Mouse (Mus musculus): ENCODE data around the gene Setdb1. TPM values are rescaled to one million over a fixed set of nuclear protein-coding genes. Genes with fewer than 3 reads are reported as not detected.
A peak's percentile ranks its signal among the peaks of the same experiment; 100 is the strongest.
"Not testable (repeated sequence)": the region's sequence is repeated elsewhere in the genome, so short reads cannot be mapped to it uniquely, and the experiment has no call there.

The Setdb1 gene
- 21.0 to 33.6 TPM (median 22.6 TPM) in 3 replicates for total RNA-seq (2017)

- peak; percentile 96 for ATAC-seq (replicated peaks; ENCODE audit: insufficient number of reproducible peaks, low FRiP score, low TSS enrichment, poor library complexity, severe bottlenecking)
These were observed at the start of gene Setdb1 for GRCm38 (mm10) chr3:95356701-95357449. Gene Setdb1, minus strand, starts transcription at chr3:95357202.

DNA sequence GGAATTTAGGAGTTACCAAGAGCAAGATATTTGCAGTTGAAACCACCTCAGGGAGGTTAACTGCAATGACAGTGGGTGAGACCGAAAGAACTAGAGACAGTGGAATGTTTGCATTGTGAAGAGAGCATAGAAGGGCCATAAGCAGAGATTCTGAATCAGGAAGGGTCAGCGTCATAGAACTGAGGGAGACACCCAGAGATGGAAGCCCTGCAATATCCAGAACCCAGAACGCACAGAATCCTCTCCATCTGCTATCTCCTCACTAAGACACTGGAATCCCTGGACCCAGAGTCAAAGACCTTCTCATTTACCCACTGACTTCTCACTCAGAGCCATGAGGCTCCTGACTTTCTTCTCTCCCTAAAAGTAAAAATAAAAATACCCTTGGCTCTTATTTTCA lies 45.7 kb upstream of the Setdb1 start, which contains the start of gene 4930558C23Rik:
Gene 4930558C23Rik, minus strand, starts transcription at position 101 of the 400 bp plus-strand sequence.
- ATAC-seq (replicated peaks; ENCODE audit: insufficient number of reproducible peaks, low FRiP score, low TSS enrichment, poor library complexity, severe bottlenecking), result no peak

DNA sequence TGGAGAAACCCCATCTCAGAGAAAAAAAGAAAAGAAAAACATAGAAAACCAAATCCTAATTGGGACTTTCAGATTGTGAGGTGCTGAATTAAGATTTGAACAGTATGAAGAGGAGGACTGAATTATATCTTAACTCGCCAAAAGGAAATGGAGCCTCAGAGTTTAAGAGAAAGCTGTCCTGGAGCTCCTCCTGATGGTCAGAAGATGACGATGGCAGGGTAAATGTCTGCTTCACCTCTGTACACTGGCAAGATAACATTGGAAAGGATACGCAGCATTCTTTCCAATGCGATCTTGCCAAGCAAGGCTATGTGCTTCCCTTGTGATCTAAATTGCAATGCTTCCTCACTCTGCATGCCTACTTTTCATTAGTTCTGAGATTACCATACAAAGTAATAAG lies 37.4 kb upstream of the Setdb1 start:
- no peak for ATAC-seq (replicated peaks; ENCODE audit: insufficient number of reproducible peaks, low FRiP score, low TSS enrichment, poor library complexity, severe bottlenecking)

GRCm38 (mm10) chr3:95385401-95386075 lies 28.5 kb upstream of the Setdb1 start:
- ATAC-seq (replicated peaks; ENCODE audit: insufficient number of reproducible peaks, low FRiP score, low TSS enrichment, poor library complexity, severe bottlenecking), result no peak

DNA sequence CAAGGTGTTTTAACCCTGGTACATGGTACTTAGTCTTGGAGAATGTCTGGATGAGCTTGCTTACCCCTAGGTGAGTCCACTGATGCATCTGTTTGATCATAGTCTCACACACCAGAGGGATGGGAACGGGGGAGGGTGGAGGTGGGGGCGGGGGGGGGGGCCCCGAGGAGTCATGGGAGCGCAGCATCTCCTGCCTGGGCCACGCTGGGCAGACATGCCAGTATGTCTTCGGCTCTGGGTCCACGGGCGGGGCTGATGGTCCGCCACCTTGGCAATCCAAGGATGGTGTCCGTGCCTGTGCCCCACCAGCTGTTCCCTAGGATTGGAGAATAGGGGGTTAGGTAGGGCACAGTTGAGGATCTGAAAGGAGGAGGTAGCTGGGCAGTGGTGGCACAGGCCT lies 16.2 kb upstream of the Setdb1 start:
- no peak for ATAC-seq (replicated peaks; ENCODE audit: insufficient number of reproducible peaks, low FRiP score, low TSS enrichment, poor library complexity, severe bottlenecking)

DNA sequence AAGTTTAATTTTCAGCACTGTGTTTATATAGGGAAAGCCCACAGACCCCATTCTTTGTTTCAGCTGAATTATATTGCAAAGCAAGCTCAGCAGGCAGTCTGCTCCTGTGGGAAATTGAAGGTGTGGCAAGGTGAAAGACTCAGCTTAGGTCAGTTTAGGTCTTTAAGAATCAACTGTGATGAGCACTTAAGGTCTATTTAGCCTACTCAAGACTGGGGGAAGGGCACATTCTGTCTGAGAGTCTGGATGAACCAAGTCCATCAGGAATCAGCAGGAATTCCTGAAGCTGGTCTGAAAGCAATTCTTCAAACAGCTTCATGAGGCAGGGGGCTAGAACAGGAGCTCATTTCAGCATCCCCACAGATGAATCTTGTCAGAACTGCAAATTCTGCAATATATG lies 13.1 kb upstream of the Setdb1 start:
- no peak for ATAC-seq (replicated peaks; ENCODE audit: insufficient number of reproducible peaks, low FRiP score, low TSS enrichment, poor library complexity, severe bottlenecking)

DNA sequence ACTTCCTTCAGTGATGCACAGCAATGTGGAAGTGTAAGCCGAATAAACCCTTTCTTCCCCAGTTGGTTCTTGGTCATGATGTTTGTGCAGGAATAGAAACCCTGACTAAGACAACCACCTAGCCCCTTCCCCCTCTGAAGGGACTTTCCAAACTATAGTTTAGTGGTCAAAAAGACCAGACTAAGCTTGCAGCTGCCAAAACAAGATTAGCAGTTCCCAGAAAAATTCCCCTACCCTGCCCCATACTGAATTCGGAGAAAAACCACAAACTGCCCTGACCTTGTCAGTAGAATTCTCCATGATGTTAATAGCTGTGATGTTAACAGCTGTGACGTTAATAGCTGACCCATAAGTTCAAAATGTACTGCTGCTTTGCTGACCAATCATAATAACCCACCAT lies 3.3 kb upstream of the Setdb1 start:
- not testable (repeated sequence) for ATAC-seq (replicated peaks; ENCODE audit: insufficient number of reproducible peaks, low FRiP score, low TSS enrichment, poor library complexity, severe bottlenecking)

- no peak for ATAC-seq (replicated peaks; ENCODE audit: insufficient number of reproducible peaks, low FRiP score, low TSS enrichment, poor library complexity, severe bottlenecking)
These were observed 744 bp upstream of the Setdb1 start for GRCm38 (mm10) chr3:95357746-95358145.

DNA sequence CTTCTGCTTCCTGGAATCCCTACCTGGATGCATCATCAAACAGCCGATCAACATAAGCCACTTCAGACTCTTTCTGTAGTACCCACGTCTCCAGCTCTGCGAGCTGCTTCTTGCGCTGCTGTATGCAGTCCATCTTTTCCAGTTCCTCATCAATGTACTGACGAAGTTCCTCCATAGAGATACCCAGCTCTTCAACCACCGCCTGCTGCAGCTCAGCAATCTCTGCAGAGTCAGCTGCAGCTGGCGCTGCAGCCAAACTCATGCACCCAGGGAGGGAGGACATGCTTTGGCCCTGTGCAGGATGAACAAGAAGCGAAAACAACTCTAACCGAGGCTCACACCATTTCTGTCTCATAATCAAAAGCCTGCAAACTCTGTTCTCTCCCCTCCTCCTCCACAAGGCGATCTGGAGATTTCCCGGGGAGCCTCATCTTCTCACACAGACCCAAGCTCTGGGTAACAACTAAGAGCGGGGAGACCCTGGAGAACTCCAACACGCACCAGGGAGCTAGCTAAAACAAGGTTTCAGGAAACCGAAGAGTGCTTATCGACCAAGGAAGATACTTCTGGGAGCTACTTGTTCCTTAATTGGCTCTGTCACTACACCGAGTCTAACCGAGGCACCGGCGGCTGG lies 974 bp downstream of the Setdb1 start:
- not testable (repeated sequence) for ATAC-seq (replicated peaks; ENCODE audit: insufficient number of reproducible peaks, low FRiP score, low TSS enrichment, poor library complexity, severe bottlenecking)

GRCm38 (mm10) chr3:95349491-95349890 lies 7.5 kb downstream of the Setdb1 start:
- ATAC-seq (replicated peaks; ENCODE audit: insufficient number of reproducible peaks, low FRiP score, low TSS enrichment, poor library complexity, severe bottlenecking), result peak; percentile 80; the same call in 1 of the 2 replicates

- ATAC-seq (replicated peaks; ENCODE audit: insufficient number of reproducible peaks, low FRiP score, low TSS enrichment, poor library complexity, severe bottlenecking), result not testable (repeated sequence)
These were observed 8.7 kb downstream of the Setdb1 start for GRCm38 (mm10) chr3:95348343-95348742.

- no peak for ATAC-seq (replicated peaks; ENCODE audit: insufficient number of reproducible peaks, low FRiP score, low TSS enrichment, poor library complexity, severe bottlenecking)
These were observed 10.5 kb downstream of the Setdb1 start for GRCm38 (mm10) chr3:95346454-95346853.

- ATAC-seq (replicated peaks; ENCODE audit: insufficient number of reproducible peaks, low FRiP score, low TSS enrichment, poor library complexity, severe bottlenecking), result not testable (repeated sequence)
These were observed 13.5 kb downstream of the Setdb1 start for GRCm38 (mm10) chr3:95343356-95344000.

- ATAC-seq (replicated peaks; ENCODE audit: insufficient number of reproducible peaks, low FRiP score, low TSS enrichment, poor library complexity, severe bottlenecking), result no peak
These were observed 18.8 kb downstream of the Setdb1 start for GRCm38 (mm10) chr3:95338251-95338650.

DNA sequence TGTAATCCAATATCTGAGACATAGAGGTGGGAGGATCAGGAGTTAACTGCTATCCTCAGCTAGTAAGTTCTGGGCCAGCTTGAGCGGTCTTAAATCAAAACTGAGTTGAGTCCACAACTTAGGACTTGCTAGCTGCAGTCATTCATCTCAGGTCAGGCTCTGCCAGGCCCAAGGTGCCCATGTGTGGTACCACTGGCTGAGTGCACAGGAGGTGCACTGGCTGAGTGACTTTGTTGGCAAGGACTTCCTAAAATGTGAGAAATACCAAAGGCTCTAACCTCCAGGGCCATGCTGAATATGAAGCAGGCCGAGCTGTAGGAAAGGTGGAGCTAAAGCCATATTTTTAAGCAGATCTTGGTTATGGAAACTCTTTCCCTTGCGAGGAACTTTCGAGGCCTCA lies 19.7 kb downstream of the Setdb1 start:
- ATAC-seq (replicated peaks; ENCODE audit: insufficient number of reproducible peaks, low FRiP score, low TSS enrichment, poor library complexity, severe bottlenecking), result no peak

GRCm38 (mm10) chr3:95331528-95331927 lies 25.5 kb downstream of the Setdb1 start:
- ATAC-seq (replicated peaks; ENCODE audit: insufficient number of reproducible peaks, low FRiP score, low TSS enrichment, poor library complexity, severe bottlenecking), result no peak

DNA sequence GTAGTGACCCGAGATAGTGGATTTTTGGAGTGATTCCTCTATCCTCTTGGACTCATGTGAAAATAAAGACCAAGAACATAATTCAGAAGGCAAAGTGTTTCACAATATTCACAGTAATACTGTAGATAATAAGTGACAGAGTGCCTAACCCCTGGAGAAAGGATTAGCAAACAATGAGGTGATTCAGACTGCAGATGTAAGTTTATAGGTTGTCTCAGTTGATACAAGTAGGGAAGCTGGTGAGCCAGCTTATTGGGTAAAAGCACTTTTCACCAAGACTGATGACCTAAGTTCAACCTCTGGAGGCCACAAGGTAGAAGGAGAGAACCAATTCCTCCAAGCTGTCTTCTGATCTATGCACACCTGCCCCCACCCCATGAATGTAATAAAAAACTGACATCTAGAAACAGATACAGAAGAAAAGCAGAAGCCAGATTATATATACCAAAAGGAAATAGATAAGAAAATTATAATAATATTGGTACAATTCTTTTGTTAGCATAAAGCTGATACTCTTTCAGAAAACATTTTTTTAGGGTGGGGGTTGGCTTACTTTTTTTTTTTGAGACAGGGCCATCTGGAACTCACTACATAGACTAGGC lies 28.1 kb downstream of the Setdb1 start:
- ATAC-seq (replicated peaks; ENCODE audit: insufficient number of reproducible peaks, low FRiP score, low TSS enrichment, poor library complexity, severe bottlenecking), result no peak

GRCm38 (mm10) chr3:95324454-95325144 lies 32.4 kb downstream of the Setdb1 start:
- no peak for ATAC-seq (replicated peaks; ENCODE audit: insufficient number of reproducible peaks, low FRiP score, low TSS enrichment, poor library complexity, severe bottlenecking)

Measured in monocyte, adult 5-6 weeks (primary cell).